Mouse (Mus musculus) intestine, postnatal 0 days (tissue): ENCODE data around the gene Spats2l. TPM values are rescaled to one million over a fixed set of nuclear protein-coding genes. Genes with fewer than 3 reads are reported as not detected.

ENCODE experiments used
- ATAC-seq: fragments of 200-750 bp; cut with Nextera tagmentation; 2 replicates; pipeline ENCODE4 v1.8.0; 2017; ENCODE audit warnings: mild to moderate bottlenecking, moderate TSS enrichment, moderate library complexity
- H3K27ac ChIP-seq: fragments of 300-500 bp; sonication (generic); 2 replicates; pipeline ENCODE4 v1.5.1; 2014; ENCODE audit warnings: mild to moderate bottlenecking, low read depth, low read length, moderate library complexity
- H3K27me3 ChIP-seq: fragments of 300-500 bp; sonication (generic); replicated peaks from 2 replicates; pipeline ENCODE4 v1.6.1; 2014; ENCODE audit warnings: low read length, mixed read lengths; ENCODE audit not compliant: control insufficient read depth, insufficient read depth
- H3K36me3 ChIP-seq: fragments of 300-500 bp; sonication (generic); 2 replicates; pipeline ENCODE4 v1.6.1; 2014; ENCODE audit warnings: mild to moderate bottlenecking, moderate library complexity; ENCODE audit not compliant: control insufficient read depth, insufficient read depth
- H3K4me1 ChIP-seq: fragments of 300-500 bp; sonication (generic); replicated peaks from 2 replicates; pipeline ENCODE4 v1.6.1; 2014; ENCODE audit warnings: antibody characterized with exemption, low read length, mixed read lengths; ENCODE audit not compliant: control insufficient read depth, insufficient read depth
- H3K4me2 ChIP-seq: fragments of 300-500 bp; sonication (generic); replicated peaks from 2 replicates; pipeline ENCODE4 v1.6.1; 2014; ENCODE audit warnings: low read depth, mild to moderate bottlenecking, moderate library complexity
- H3K4me3 ChIP-seq: fragments of 300-500 bp; sonication (generic); 2 replicates; pipeline ENCODE4 v1.5.1; 2014; ENCODE audit warnings: low read depth, low read length
- H3K9ac ChIP-seq: fragments of 300-500 bp; sonication (generic); 2 replicates; pipeline ENCODE4 v1.6.1; 2014; ENCODE audit warnings: mild to moderate bottlenecking, low read depth, low read length
- H3K9me3 ChIP-seq: fragments of 300-500 bp; sonication (generic); 2 replicates; pipeline ENCODE4 v1.6.1; 2016; ENCODE audit warnings: mixed run types; ENCODE audit not compliant: control insufficient read depth
- CTCF ChIP-seq: sonication (generic); IDR thresholded peaks from 2 replicates; pipeline ENCODE4 v1.5.1; 2016; ENCODE audit warnings: low read depth, mild to moderate bottlenecking, control low read depth, antibody characterized with exemption, moderate library complexity
- WGBS: fragments of 180-500 bp; shearing (Covaris S2); extraction: QIAGEN DNeasy Blood & Tissue Kit; methylation state at CpG from one replicate; pipeline ENCODE4 v1.1.7; 2014; 5-methylcytosine and 5-hydroxymethylcytosine counted together
- polyA plus RNA-seq: library from polyadenylated mRNA; unstranded; fragments of >200 nt; fragmentation: Nextera tagmentation; extraction: Ambion mirVana; gene quantifications from 2 replicates; pipeline ENCODE4 v1.2.1, GENCODE M21; 2015

The Spats2l gene
- polyA plus RNA-seq, 1 experiment from 2014 or later = 42.5 TPM

DNA sequence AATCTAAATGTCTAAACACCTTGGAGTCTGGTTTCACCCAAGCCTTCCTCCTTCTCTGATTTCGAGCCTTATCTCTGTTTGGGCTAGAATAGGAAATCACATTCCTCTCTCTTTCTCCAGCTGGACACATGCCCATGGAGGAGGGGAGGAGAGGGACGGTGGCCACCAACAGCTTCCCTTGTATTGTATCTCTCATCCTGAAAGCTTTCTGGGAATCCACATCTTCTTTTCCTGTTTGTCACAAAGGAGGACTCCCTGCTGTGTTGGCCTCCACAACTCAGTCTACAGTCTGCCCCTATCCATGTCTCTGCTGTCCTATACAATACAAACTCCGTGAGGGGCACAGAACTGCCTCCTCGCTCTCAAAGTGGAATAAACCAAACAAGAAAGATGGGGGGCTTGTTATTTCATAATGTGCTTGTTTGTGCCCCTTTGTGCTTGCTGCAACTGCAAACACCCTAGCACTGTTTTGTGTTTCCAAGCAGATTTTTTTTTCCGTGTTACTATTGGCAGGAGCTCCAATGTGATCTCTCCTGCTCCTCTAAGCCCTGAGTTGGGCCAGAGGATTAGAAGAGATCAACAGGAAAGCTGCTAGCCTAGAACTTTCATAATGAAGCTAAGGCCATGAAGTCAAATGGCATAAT, 116.4 kb downstream of the Spats2l start:
- TF ChIP-seq CTCF = no peak
- H3K4me2 ChIP-seq = no peak overlapping the region
- H3K36me3 ChIP-seq = peaks cover 5% of the 10 kb centered on the region; the same call in 1 of the 2 replicates
- H3K27me3 ChIP-seq = no peaks in the 10 kb centered on the region
- no peak overlapping the region; the same call in 1 of the 2 replicates for H3K27ac ChIP-seq
- H3K9me3 ChIP-seq = no peaks in the 10 kb centered on the region
- H3K9ac ChIP-seq = no peak overlapping the region
- ATAC-seq = no peak
- 55% methylated on average over 5 of the region's 5 CpGs for WGBS
- H3K4me3 ChIP-seq = no peak overlapping the region
- no peaks in the 10 kb centered on the region for H3K4me1 ChIP-seq

GRCm38 (mm10) chr1:57890903-57891267, 116.9 kb downstream of the Spats2l start:
- TF ChIP-seq CTCF = no peak
- Histone ChIP-seq H3K4me2 (no peak overlapping the region), H3K27ac (no peak overlapping the region; the same call in 1 of the 2 replicates), H3K4me3 (no peak overlapping the region), H3K9ac (no peak overlapping the region), H3K27me3 (no peaks in the 10 kb centered on the region), H3K36me3 (peaks cover 2% of the 10 kb centered on the region; the same call in 1 of the 2 replicates), H3K9me3 (no peaks in the 10 kb centered on the region), H3K4me1 (no peaks in the 10 kb centered on the region)
- WGBS = 77% methylated on average over 8 of the region's 8 CpGs
- ATAC-seq = no peak

DNA sequence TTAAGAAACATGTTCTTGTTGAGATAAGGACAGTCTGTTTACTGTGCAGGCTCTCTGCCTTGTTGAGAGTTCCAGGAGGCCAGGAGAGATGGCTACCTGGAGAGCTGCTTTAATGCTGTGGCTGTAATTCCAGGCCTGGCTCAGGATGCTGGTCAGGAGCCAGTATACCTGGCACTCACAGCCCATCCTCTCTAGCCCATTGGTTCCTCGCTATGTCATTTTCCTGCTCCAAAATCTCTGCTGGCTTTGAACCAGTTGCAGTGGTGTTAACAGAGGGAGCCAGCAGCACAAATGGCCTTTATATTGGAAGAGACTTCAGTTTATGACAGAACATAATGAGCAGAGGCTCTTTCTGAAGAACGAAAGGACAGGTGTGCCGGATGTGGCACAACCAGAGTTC, 127.5 kb downstream of the Spats2l start:
- no peak overlapping the region for H3K4me2 ChIP-seq
- TF ChIP-seq CTCF = no peak
- H3K27ac ChIP-seq = no peak overlapping the region
- no peak overlapping the region for H3K4me3 ChIP-seq
- no peaks in the 10 kb centered on the region for H3K9me3 ChIP-seq
- H3K36me3 ChIP-seq = peaks cover 4% of the 10 kb centered on the region; the same call in 1 of the 2 replicates
- no peak for ATAC-seq
- H3K4me1 ChIP-seq = no peaks in the 10 kb centered on the region
- H3K27me3 ChIP-seq = 0 out of 2 replicates have a peak, but pooled peaks cover 3% of the 10 kb centered on the region
- H3K9ac ChIP-seq = no peak overlapping the region
- 79% methylated on average over 3 of the region's 3 CpGs for WGBS

DNA sequence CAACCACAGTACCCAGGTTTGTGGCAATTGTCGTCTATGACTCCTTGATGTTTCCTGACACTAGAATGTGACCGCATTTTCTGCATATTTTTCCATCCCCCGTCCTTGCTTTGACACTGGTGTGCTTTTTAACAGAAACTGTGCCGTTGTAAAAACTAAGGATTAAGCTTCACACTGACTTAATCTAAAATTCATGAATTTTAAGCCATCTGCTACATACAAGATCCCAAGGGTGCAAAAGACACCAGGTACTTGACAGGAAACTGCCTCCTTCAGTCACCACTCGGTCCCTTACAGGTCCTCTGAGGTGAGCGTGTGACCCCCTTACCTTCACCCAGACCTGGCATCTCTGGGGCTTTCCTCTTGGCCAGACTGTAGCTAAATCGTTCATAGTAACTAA, 129.8 kb downstream of the Spats2l start:
- Histone ChIP-seq H3K4me3 (no peak overlapping the region), H3K9me3 (no peaks in the 10 kb centered on the region), H3K4me2 (no peak overlapping the region), H3K27ac (no peak overlapping the region), H3K4me1 (no peaks in the 10 kb centered on the region), H3K9ac (no peak overlapping the region), H3K27me3 (peaks cover 6% of the 10 kb centered on the region; the same call in 1 of the 2 replicates), H3K36me3 (peaks cover 6% of the 10 kb centered on the region; the same call in 1 of the 2 replicates)
- WGBS = 91% methylated on average over 7 of the region's 7 CpGs
- no peak for TF ChIP-seq CTCF
- ATAC-seq = no peak

- H3K9ac ChIP-seq = no peak overlapping the region
- WGBS = 67% methylated on average over 3 of the region's 3 CpGs
- TF ChIP-seq CTCF = no peak
- peaks cover 19% of the 10 kb centered on the region for H3K27me3 ChIP-seq
- ATAC-seq = no peak
- H3K36me3 ChIP-seq = peaks cover 6% of the 10 kb centered on the region; the same call in 1 of the 2 replicates
- H3K4me3 ChIP-seq = no peak overlapping the region
- H3K9me3 ChIP-seq = no peaks in the 10 kb centered on the region
- no peak overlapping the region for H3K27ac ChIP-seq
- no peak overlapping the region for H3K4me2 ChIP-seq
- H3K4me1 ChIP-seq = no peaks in the 10 kb centered on the region
Measured at GRCm38 (mm10) chr1:57905912-57906311, 131.9 kb downstream of the Spats2l start.

GRCm38 (mm10) chr1:57906312-57906711, 132.3 kb downstream of the Spats2l start:
- Histone ChIP-seq H3K9ac (no peak overlapping the region), H3K36me3 (peaks cover 6% of the 10 kb centered on the region; the same call in 1 of the 2 replicates), H3K4me3 (no peak overlapping the region), H3K4me1 (no peaks in the 10 kb centered on the region), H3K27ac (no peak overlapping the region), H3K4me2 (no peak overlapping the region), H3K9me3 (no peaks in the 10 kb centered on the region), H3K27me3 (peaks cover 19% of the 10 kb centered on the region)
- no peak for ATAC-seq
- no peak for TF ChIP-seq CTCF
